8 mouse cellular contexts compared by ENCODE assay signal in the genomic region with DNA sequence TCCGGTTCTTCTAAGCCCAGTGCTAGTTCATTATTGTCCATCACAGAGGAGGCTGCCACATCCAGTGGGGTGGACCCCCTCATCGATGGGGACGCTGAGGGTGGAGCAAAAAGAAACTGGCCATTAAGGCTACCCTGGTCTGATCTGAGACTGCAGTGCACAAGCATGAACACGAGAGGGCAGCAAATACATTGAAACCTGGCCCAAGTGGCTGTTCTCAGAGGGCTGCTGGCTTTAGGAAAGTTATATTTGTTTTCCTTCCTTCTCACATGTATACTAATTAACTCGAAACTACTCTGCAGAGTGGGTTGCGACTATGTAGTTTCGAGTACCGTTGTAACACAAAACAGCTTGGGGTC.
DNase-seq lines count a peak whose midpoint lies in the region; ATAC-seq and TF ChIP-seq lines count a peak whose summit lies in the region.

No protein-coding gene starts in this region.

- no peaks in the 10 kb centered on the region for H3K9me3 ChIP-seq in limb, embryonic 14.5 days (ENCODE audit: control insufficient read depth, low read length)

- ATAC-seq in CD4-positive, CD25-positive, alpha-beta regulatory T cell, adult 4 months: peak; percentile 71
- ATAC-seq in limb, embryonic 14.5 days (ENCODE audit: low FRiP score, low read depth): 0 out of 2 replicates have a peak, but pooled peaks have one; percentile 72

- H3K9ac ChIP-seq in limb, embryonic 14.5 days (ENCODE audit: low read depth, low read length, severe bottlenecking): no peak overlapping the region

- TF ChIP-seq CTCF in kidney, adult 2 months (conservative IDR thresholded peaks at IDR 0.05; ENCODE audit: insufficient read depth, insufficient read length, low read depth, low read length): peak; percentile 91

- no peaks in the 10 kb centered on the region for H3K27me3 ChIP-seq in kidney, adult 2 months (replicated peaks; ENCODE audit: control insufficient read depth, insufficient read depth, low read length)
- no peaks in the 10 kb centered on the region for H3K27me3 ChIP-seq in limb, embryonic 14.5 days (ENCODE audit: control insufficient read depth, insufficient read depth, low read length)

- no peaks in the 10 kb centered on the region for H3K4me1 ChIP-seq in kidney, adult 2 months (ENCODE audit: control insufficient read depth, insufficient read depth, low read length)
- H3K4me1 ChIP-seq in limb, embryonic 14.5 days (ENCODE audit: control insufficient read depth, insufficient read depth, low read length): no peaks in the 10 kb centered on the region

- H3K36me3 ChIP-seq in kidney, adult 2 months (ENCODE audit: control insufficient read depth, insufficient read depth, low read length): no peaks in the 10 kb centered on the region
- H3K36me3 ChIP-seq in limb, embryonic 14.5 days (ENCODE audit: control insufficient read depth, insufficient read depth, low read length): no peaks in the 10 kb centered on the region

- no peak overlapping the region for H3K27ac ChIP-seq in kidney, adult 2 months (ENCODE audit: insufficient read depth, low read depth, low read length)
- no peak overlapping the region for H3K27ac ChIP-seq in limb, embryonic 14.5 days (replicated peaks; ENCODE audit: low read depth, low read length)

- no peak for TF ChIP-seq POLR2A in kidney, adult 2 months (IDR thresholded peaks at IDR 0.05; ENCODE audit: low read depth, low read length)
- no peak for TF ChIP-seq POLR2A in limb, embryonic 14.5 days (IDR thresholded peaks at IDR 0.05; ENCODE audit: borderline replicate concordance, extremely low read depth, insufficient read depth, insufficient read length)

- no peak overlapping the region for H3K4me2 ChIP-seq in limb, embryonic 14.5 days (replicated peaks; ENCODE audit: low read depth, low read length, severe bottlenecking)

- H3K4me3 ChIP-seq in kidney, adult 2 months (ENCODE audit: insufficient read depth, low read depth, low read length): no peak overlapping the region
- H3K4me3 ChIP-seq in limb, embryonic 14.5 days (replicated peaks; ENCODE audit: low read length): no peak overlapping the region

- 4% methylated on average over 8 of the region's 8 CpGs for WGBS in kidney, adult 2 months
- 11% methylated on average over 8 of the region's 8 CpGs for WGBS in limb, embryonic 14.5 days

- DNase-seq in adrenal gland, adult (ENCODE audit: inconsistent age in 2 of 2, low spot score in 1 of 2): peak; percentile 44 to 84
- DNase-seq in embryo, embryonic 10 days (ENCODE audit: low spot score): peak; percentile 82
- DNase-seq in gastrocnemius, postnatal 25 days: peak; percentile 7
- DNase-seq in kidney, adult 2 months: peak; percentile 56
- DNase-seq in limb, embryonic 14.5 days (ENCODE audit: low spot score): peak; percentile 62
- DNase-seq in neural tube, embryonic 10.5 days (ENCODE audit: extremely low spot score, low spot score): peak; percentile 72
- DNase-seq in thymus, postnatal 4 days: peak; percentile 46

Comparison
In these comparisons a context has a peak if more than half of its experiments do, and no peak if none do; other contexts are left out.
1. DNase-seq: peak in every context shown above with its lines; median percentile 82 in embryo, embryonic 10 days; 72 in neural tube, embryonic 10.5 days; 64 in adrenal gland, adult; 62 in limb, embryonic 14.5 days; 56 in kidney, adult 2 months; 46 in thymus, postnatal 4 days; 7 in gastrocnemius, postnatal 25 days.